Mouse (Mus musculus) small intestine, adult 2 months (tissue): ENCODE data around the gene Mcf2l.

Source experiments
- CTCF ChIP-seq: fragments of 200-500 bp; IDR thresholded peaks from 2 replicates; pipeline ENCODE4 v1.5.1; 2012; ENCODE audit warnings: low read depth, mild to moderate bottlenecking, control low read depth, inconsistent platforms, low read length, moderate library complexity, mixed read lengths; ENCODE audit not compliant: insufficient replicate concordance, insufficient read length; ENCODE audit errors: extremely low read depth
- POLR2A ChIP-seq: fragments of 200-500 bp; IDR thresholded peaks from 2 replicates; pipeline ENCODE4 v1.6.1; 2012; ENCODE audit warnings: low read depth, mild to moderate bottlenecking, control low read depth, inconsistent platforms, low read length, moderate library complexity

DNA sequence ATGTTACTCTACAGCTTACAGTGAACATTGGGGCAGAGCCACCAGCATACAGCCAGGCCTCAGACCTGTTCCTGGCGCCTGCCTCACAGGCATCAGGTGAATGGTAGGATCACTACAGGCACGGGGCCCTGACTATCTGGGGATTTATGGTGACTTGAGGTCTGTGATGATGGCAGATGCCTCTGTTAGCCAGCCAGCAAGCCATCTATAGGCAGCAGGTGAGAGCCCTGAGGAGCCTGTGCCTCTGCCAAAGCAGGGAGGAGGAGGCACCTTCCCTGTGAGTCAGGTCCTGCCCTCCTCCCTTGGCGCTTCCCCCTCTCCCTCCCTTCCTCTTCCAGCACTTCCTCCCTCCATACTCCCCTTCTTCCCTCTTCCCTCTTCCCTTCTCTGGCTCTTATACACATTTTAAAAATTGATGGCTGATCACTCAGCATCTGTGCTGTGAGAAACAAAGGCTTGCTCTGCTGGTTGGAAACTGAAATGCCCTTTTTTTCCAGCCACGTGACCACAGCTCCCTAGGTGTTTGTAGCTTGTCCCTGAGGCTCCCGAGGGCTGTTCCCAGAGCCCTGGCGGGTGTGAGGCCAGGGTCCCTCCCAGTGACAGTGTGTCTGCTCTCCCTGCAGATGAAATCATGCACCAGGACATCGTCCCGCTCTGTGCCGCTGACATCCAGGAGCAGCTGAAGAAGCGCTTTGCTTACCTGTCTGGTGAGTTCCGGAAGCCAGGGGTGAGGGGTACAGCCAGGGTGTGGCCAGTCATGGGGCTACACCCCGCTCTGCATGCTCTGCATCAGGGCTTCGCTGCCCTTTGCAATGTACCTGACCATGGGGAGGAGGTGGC, 89.2 kb downstream of the Mcf2l start:
- no peak for TF ChIP-seq CTCF
- no peak for TF ChIP-seq POLR2A
